10 mouse cellular contexts compared by ENCODE assay signal in the genomic region with DNA sequence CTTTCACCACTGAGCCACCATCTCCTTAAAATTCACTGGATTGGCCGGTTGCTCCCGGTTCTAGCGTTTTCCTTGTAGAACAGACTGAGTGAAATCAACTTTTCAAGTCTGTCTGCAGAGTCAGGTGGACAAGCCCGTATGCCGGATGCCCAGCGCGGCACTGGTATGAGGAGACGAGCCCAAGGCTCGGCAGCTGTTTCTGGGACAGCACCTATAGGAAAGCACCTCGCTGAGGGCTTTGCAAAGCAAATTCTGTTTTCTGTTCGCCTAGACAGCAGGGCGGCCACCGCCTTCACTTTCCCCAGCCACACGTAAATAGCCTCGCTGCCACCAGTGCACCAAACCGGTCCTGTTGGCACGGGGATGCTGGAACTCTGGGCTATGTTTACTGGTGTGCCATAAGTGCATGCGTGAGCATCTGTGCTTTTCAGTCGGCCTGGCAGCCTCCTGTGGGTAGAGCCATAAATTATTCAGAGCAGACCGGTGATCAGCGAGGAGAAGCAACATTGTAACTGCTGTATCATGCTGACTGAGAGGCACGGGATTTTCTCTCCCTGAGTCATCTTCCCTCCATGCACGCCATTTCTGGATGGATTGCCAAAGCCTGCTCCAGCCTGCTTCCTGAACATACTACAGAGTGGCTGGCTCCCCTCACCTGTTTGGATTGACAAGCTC. TPM values are rescaled to one million over a fixed set of nuclear protein-coding genes. Genes with fewer than 3 reads are reported as not detected.
DNase-seq lines count a peak whose midpoint lies in the region; ATAC-seq lines count a peak whose summit lies in the region.
"Had no signal": no experiment of that assay in that cellular context is flagged by ENCODE, and none has a peak within 500 bp of the region (broad histone marks: within the 10 kb centered on the region; RNA-seq: fewer than 3 reads in every experiment).

No protein-coding gene starts in this region.

- peak; percentile 55; the same call in 1 of the 2 replicates for ATAC-seq in midbrain, embryonic 14.5 days (ENCODE audit: low FRiP score, low TSS enrichment)
- no peak for ATAC-seq in midbrain, embryonic 11.5 days (ENCODE audit: low FRiP score)
- ATAC-seq: intestine, embryonic 16.5 days had no signal

- 0 out of 2 replicates have a peak overlapping the region, but pooled peaks have one; percentile 13 for H3K27ac ChIP-seq in midbrain, embryonic 14.5 days (replicated peaks; ENCODE audit: low read depth, low read length)
- H3K27ac ChIP-seq in midbrain, embryonic 11.5 days (ENCODE audit: low read depth, low read length) = no peak overlapping the region

- no peaks in the 10 kb centered on the region for H3K36me3 ChIP-seq in midbrain, embryonic 14.5 days (ENCODE audit: control insufficient read depth, insufficient read depth, low read length)
- H3K36me3 ChIP-seq in midbrain, embryonic 11.5 days (ENCODE audit: control insufficient read depth, insufficient read depth, low read length) = no peaks in the 10 kb centered on the region

- no peaks in the 10 kb centered on the region for H3K9me3 ChIP-seq in midbrain, embryonic 14.5 days (ENCODE audit: control insufficient read depth, low read length)
- H3K9me3 ChIP-seq in midbrain, embryonic 11.5 days (ENCODE audit: control insufficient read depth, low read length) = no peaks in the 10 kb centered on the region

- H3K4me1 ChIP-seq in midbrain, embryonic 14.5 days (ENCODE audit: control insufficient read depth, insufficient read depth, low read length) = 0 out of 2 replicates have a peak, but pooled peaks cover 4% of the 10 kb centered on the region
- H3K4me1 ChIP-seq in midbrain, embryonic 11.5 days (ENCODE audit: control insufficient read depth, insufficient read depth, low read length) = peaks cover 3% of the 10 kb centered on the region; the same call in 1 of the 2 replicates

- 72% methylated on average over 23 of the region's 23 CpGs for WGBS in midbrain, embryonic 14.5 days
- WGBS in midbrain, embryonic 11.5 days = 87% methylated on average over 23 of the region's 23 CpGs

- peak; percentile 66 for DNase-seq in midbrain, embryonic 14.5 days
- no peak for DNase-seq in midbrain, embryonic 11.5 days (ENCODE audit: low spot score, missing footprints)
- DNase-seq in cerebellum, adult 8-10 months = peak; percentile 49
- DNase-seq in layer of hippocampus, postnatal 10 days (ENCODE audit: low spot score in 2 of 2) = peak; percentile 41 to 52
- peak; percentile 27 for DNase-seq in right cerebral cortex, postnatal 4 days
- no peak for DNase-seq in ovary, postnatal 10 days (ENCODE audit: low spot score)
- no peak for DNase-seq in kidney, postnatal 14 days
- DNase-seq in urinary bladder, adult 2 months (ENCODE audit: low spot score) = no peak
- DNase-seq: lung, embryonic 14.5 days had no signal

- no peak overlapping the region for H3K9ac ChIP-seq in midbrain, embryonic 14.5 days (replicated peaks; ENCODE audit: low read length)
- H3K9ac ChIP-seq in midbrain, embryonic 11.5 days (ENCODE audit: low read length) = no peak overlapping the region
- H3K9ac ChIP-seq: lung, embryonic 14.5 days had no signal

- no peak overlapping the region for H3K4me2 ChIP-seq in midbrain, embryonic 14.5 days (ENCODE audit: low read length)
- no peak overlapping the region for H3K4me2 ChIP-seq in midbrain, embryonic 11.5 days
- H3K4me2 ChIP-seq: lung, embryonic 14.5 days had no signal

- H3K4me3 ChIP-seq in midbrain, embryonic 14.5 days (replicated peaks; ENCODE audit: low read depth, low read length) = no peak overlapping the region
- no peak overlapping the region for H3K4me3 ChIP-seq in midbrain, embryonic 11.5 days (ENCODE audit: low read depth, low read length)

- H3K27me3 ChIP-seq in midbrain, embryonic 14.5 days (ENCODE audit: control insufficient read depth, insufficient read depth, low read length) = no peaks in the 10 kb centered on the region
- H3K27me3 ChIP-seq in midbrain, embryonic 11.5 days (ENCODE audit: control insufficient read depth, insufficient read depth, low read length) = no peaks in the 10 kb centered on the region

RNA-seq across cellular contexts. Expression of a gene that starts 53.1 kb away (rescaled TPM):
- 12.8 and 13.8 TPM in 2 replicates for polyA plus RNA-seq in midbrain, embryonic 14.5 days (2014; fragmentation: Nextera tagmentation; extraction: Ambion mirVana)
- 3.8 and 4.5 TPM in 2 replicates for polyA plus RNA-seq in midbrain, embryonic 11.5 days (2014; fragmentation: Nextera tagmentation; extraction: Ambion mirVana)
- total RNA-seq in layer of hippocampus, postnatal 10 days (2021) = 100 to 1,000 TPM; 102 to 111 TPM
- 10.7 and 11.8 TPM in 2 replicates for polyA plus RNA-seq in urinary bladder, adult 2 months (2012; rRNA removed)

Comparison
In these comparisons a context has a peak if more than half of its experiments do, and no peak if none do; other contexts are left out.
1. DNase-seq: peak in midbrain, embryonic 14.5 days (single experiment), cerebellum, adult 8-10 months (single experiment), layer of hippocampus, postnatal 10 days (2 of 2) and right cerebral cortex, postnatal 4 days (single experiment); none in midbrain, embryonic 11.5 days (single experiment), ovary, postnatal 10 days (single experiment), kidney, postnatal 14 days (single experiment) and urinary bladder, adult 2 months (single experiment).